Mouse (Mus musculus) liver, embryonic 11.5 days (tissue): ENCODE measurements around the gene St14. TPM values are rescaled to one million over a fixed set of nuclear protein-coding genes. Genes with fewer than 3 reads are reported as not detected.

Experiments used
- ATAC-seq: fragments of 200-750 bp; cut with Nextera tagmentation; replicated peaks from 2 replicates; pipeline ENCODE4 v1.8.0; 2017; ENCODE audit warnings: moderate number of reproducible peaks, mild to moderate bottlenecking, moderate TSS enrichment, moderate library complexity; ENCODE audit not compliant: low FRiP score
- DNase-seq: peaks from one replicate; pipeline ENCODE4 v3.0.0-alpha.2; 2017; ENCODE audit warnings: low spot score
- H3K27ac ChIP-seq: fragments of 300-500 bp; sonication (generic); 2 replicates; pipeline ENCODE4 v1.5.1; 2014; ENCODE audit warnings: mild to moderate bottlenecking, low read depth, low read length, control low read depth
- H3K27me3 ChIP-seq: fragments of 300-500 bp; sonication (generic); replicated peaks from 2 replicates; pipeline ENCODE4 v1.6.1; 2014; ENCODE audit warnings: low read length, mixed read lengths; ENCODE audit not compliant: control insufficient read depth, insufficient read depth
- H3K36me3 ChIP-seq: fragments of 300-500 bp; sonication (generic); 2 replicates; pipeline ENCODE4 v1.6.1; 2014; ENCODE audit warnings: mild to moderate bottlenecking, low read length, moderate library complexity, mixed read lengths; ENCODE audit not compliant: control insufficient read depth, insufficient read depth
- H3K4me1 ChIP-seq: fragments of 300-500 bp; sonication (generic); replicated peaks from 2 replicates; pipeline ENCODE4 v1.6.1; 2014; ENCODE audit warnings: low read length, mixed read lengths; ENCODE audit not compliant: control insufficient read depth, insufficient read depth
- H3K4me2 ChIP-seq: fragments of 300-500 bp; sonication (generic); 2 replicates; pipeline ENCODE4 v1.6.1; 2014; ENCODE audit warnings: mild to moderate bottlenecking, control low read depth, moderate library complexity
- H3K4me3 ChIP-seq: fragments of 300-500 bp; sonication (generic); 2 replicates; pipeline ENCODE4 v1.5.1; 2014; ENCODE audit warnings: low read depth, low read length, control low read depth
- H3K9ac ChIP-seq: fragments of 300-500 bp; sonication (generic); 2 replicates; pipeline ENCODE4 v1.6.1; 2014; ENCODE audit warnings: low read depth, low read length, control low read depth
- H3K9me3 ChIP-seq: fragments of 300-500 bp; sonication (generic); 2 replicates; pipeline ENCODE4 v1.6.1; 2016; ENCODE audit warnings: low read length, inconsistent platforms, mixed read lengths; ENCODE audit not compliant: control insufficient read depth
- WGBS: fragments of 180-500 bp; shearing (Covaris S2); extraction: QIAGEN DNeasy Blood & Tissue Kit; methylation state at CpG from one replicate; pipeline ENCODE4 v1.1.7; 2014; 5-methylcytosine and 5-hydroxymethylcytosine counted together
- polyA plus RNA-seq: library from polyadenylated mRNA; unstranded; fragments of >200 nt; fragmentation: Nextera tagmentation; extraction: Ambion mirVana; gene quantifications from 2 replicates; pipeline ENCODE4 v1.2.1, GENCODE M21; 2014

The St14 gene
- polyA plus RNA-seq, 1 experiment from 2014 or later: 1.4 TPM

DNA sequence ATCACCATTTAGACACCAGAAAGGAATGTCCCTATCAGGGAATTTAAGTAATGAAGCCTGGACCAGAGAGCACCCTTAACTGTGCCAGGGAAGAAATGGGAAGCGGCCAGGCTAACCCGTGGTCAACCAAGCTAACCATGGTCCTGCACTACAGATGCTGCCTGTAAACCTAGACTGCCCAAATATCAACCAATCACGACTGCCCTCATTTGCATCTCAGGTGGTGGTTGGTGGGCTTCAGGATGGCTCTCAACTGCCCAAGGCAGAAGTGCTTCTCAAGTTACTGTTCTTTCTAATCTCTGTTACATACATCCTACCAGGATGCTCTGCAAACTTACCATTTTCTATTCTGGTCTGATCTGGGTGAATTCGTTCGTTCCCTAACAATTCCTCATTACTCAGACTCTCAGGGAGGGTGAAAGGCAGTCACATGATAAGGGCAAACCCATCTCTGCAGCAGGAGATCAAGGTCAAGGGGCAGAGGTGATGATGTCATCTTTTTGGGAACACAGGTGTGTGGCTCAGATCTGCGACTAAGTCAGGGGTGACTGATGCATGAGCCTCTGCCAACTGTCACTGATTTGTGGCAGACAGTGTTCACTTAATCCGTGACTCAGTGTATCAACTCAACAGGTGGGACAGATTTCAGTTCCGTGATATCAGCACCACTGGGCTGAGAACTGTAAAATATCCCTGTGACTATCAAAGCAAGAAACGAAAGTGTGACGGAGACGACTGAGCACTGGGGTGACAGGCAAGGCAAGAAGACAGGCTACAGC lies 12.9 kb downstream of the St14 start:
- no peaks in the 10 kb centered on the region for H3K36me3 ChIP-seq
- DNase-seq (no peak), ATAC-seq (peak; percentile 68)
- H3K4me2 ChIP-seq: no peak overlapping the region
- H3K9me3 ChIP-seq: no peaks in the 10 kb centered on the region
- 0 out of 2 replicates have a peak, but pooled peaks cover 2% of the 10 kb centered on the region for H3K4me1 ChIP-seq
- no peaks in the 10 kb centered on the region for H3K27me3 ChIP-seq
- H3K27ac ChIP-seq: no peak overlapping the region
- H3K9ac ChIP-seq: no peak overlapping the region
- H3K4me3 ChIP-seq: no peak overlapping the region
- 31% methylated on average over 11 of the region's 11 CpGs for WGBS

DNA sequence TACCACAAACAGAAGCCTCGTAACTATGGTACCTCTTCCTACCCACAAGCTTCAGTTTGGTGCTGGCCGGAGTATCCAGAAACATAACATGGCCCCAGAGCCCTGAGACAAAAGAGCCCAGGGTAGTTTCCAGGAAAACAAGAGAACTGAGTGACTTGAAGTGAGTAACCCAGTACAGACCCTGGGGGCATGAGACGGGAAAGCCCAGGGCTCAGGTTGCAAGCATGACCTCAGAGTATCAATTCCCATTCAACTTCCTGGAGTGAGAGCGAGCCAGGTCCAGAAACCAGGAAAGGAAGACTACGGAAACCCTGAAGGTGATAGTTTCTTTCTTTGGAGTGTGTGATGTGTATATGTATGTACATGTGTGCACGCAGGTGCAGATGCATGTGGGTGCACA lies 14.2 kb downstream of the St14 start:
- H3K4me2 ChIP-seq: no peak overlapping the region
- no peaks in the 10 kb centered on the region for H3K27me3 ChIP-seq
- DNase-seq (no peak), ATAC-seq (no peak)
- H3K9ac ChIP-seq: no peak overlapping the region
- no peak overlapping the region for H3K4me3 ChIP-seq
- no peaks in the 10 kb centered on the region for H3K36me3 ChIP-seq
- no peaks in the 10 kb centered on the region for H3K9me3 ChIP-seq
- H3K27ac ChIP-seq: no peak overlapping the region
- 82% methylated on average over 6 of the region's 6 CpGs for WGBS
- H3K4me1 ChIP-seq: 0 out of 2 replicates have a peak, but pooled peaks cover 2% of the 10 kb centered on the region

DNA sequence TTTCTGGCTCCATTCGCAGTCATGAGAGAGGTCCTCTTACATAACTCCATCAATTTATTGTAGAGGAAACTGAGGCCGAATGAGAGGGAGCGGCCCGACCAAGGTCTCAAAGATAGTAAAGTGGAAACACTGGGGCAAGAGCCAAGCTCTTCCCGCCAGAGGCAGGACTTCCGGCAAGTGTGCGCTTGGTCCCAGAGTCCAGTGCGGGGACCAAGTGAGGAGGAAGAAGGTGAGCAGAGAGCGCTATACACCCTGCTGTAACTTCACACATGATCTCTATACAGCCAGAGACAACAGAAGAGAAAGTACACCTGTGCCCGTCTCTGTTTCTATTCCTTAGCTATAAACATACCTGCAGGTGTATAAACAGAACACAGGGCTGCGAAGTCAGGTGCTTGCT lies 14.6 kb downstream of the St14 start:
- 88% methylated on average over 11 of the region's 11 CpGs for WGBS
- ATAC-seq (no peak), DNase-seq (no peak)
- H3K27ac ChIP-seq: no peak overlapping the region
- no peaks in the 10 kb centered on the region for H3K9me3 ChIP-seq
- 0 out of 2 replicates have a peak, but pooled peaks cover 2% of the 10 kb centered on the region for H3K4me1 ChIP-seq
- no peak overlapping the region for H3K4me2 ChIP-seq
- H3K9ac ChIP-seq: no peak overlapping the region
- no peaks in the 10 kb centered on the region for H3K36me3 ChIP-seq
- no peak overlapping the region for H3K4me3 ChIP-seq
- H3K27me3 ChIP-seq: no peaks in the 10 kb centered on the region

DNA sequence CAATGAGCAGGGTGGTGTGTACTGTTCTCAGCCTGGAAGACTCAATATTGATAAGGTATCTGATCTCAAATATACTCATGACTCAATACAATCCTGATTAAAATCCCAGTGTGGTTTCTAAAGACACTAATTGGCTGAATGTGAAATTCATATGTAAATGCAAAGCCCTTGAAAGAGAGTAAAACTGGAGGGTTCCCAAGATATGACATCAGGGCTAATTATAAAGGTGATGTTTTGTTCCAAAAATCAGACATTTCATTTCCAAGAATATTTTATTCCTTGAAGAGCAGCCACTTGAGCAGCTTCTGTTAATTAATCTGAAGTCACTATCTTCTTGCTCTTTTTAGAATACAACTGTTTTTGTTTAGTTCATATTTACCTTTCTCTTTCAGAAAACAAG lies 16.1 kb downstream of the St14 start:
- H3K27me3 ChIP-seq: no peaks in the 10 kb centered on the region
- no peak overlapping the region for H3K9ac ChIP-seq
- 0 out of 2 replicates have a peak, but pooled peaks cover 2% of the 10 kb centered on the region for H3K4me1 ChIP-seq
- H3K4me3 ChIP-seq: no peak overlapping the region
- H3K9me3 ChIP-seq: no peaks in the 10 kb centered on the region
- ATAC-seq (no peak), DNase-seq (no peak)
- no peak overlapping the region for H3K4me2 ChIP-seq
- H3K36me3 ChIP-seq: no peaks in the 10 kb centered on the region
- no peak overlapping the region for H3K27ac ChIP-seq

DNA sequence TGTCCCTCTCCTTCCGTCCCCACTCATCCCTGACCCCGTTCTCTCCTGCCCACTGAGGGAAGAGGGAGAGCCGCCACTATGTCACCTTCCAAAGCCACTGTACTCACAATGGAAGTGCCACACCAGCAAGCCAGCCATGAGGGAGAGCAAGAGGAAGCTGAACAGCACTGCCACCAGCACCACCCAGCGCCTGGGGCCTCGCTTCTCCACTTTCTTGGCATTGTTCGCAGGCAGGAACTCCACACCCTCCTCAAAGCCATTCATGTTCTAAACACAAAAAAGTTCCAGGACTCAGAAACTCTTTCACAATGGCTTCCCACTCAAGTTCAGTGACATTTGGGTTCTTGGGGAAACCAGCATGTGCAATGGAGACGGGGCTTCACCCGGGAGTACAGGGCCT lies 23.2 kb downstream of the St14 start:
- no peaks in the 10 kb centered on the region for H3K9me3 ChIP-seq
- ATAC-seq: no peak
- H3K9ac ChIP-seq: no peak overlapping the region
- H3K4me2 ChIP-seq: no peak overlapping the region
- H3K36me3 ChIP-seq: no peaks in the 10 kb centered on the region
- H3K27ac ChIP-seq: no peak overlapping the region
- H3K27me3 ChIP-seq: no peaks in the 10 kb centered on the region; the same call in 1 of the 2 replicates
- 86% methylated on average over 8 of the region's 8 CpGs for WGBS
- DNase-seq: no peak
- H3K4me3 ChIP-seq: no peak overlapping the region
- H3K4me1 ChIP-seq: no peaks in the 10 kb centered on the region

DNA sequence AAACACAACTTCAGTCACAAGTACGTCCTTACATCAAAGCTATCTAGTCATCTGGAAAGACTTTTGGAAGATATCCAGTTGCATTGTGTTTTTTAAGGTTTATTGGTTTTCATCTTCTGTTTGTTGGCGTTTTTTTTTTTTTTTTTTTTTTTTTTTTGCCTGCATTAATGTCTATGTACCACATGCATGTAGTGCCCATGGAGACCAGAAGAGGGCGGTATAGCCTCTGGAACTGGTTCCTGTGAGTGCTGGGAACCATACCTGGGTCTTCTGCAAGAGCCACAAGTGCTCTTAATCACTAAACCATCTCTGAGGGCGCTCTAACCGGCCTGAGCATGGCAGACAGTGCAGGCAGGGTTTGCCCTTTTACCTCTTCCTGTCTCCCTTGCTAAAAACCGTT lies 33.5 kb downstream of the St14 start:
- H3K4me2 ChIP-seq: no peak overlapping the region
- no peaks in the 10 kb centered on the region for H3K9me3 ChIP-seq
- DNase-seq (no peak), ATAC-seq (no peak)
- 68% methylated on average over 6 of the region's 6 CpGs for WGBS
- no peaks in the 10 kb centered on the region for H3K36me3 ChIP-seq
- no peak overlapping the region for H3K4me3 ChIP-seq
- H3K27ac ChIP-seq: no peak overlapping the region
- no peaks in the 10 kb centered on the region for H3K27me3 ChIP-seq
- H3K9ac ChIP-seq: no peak overlapping the region
- no peaks in the 10 kb centered on the region for H3K4me1 ChIP-seq

DNA sequence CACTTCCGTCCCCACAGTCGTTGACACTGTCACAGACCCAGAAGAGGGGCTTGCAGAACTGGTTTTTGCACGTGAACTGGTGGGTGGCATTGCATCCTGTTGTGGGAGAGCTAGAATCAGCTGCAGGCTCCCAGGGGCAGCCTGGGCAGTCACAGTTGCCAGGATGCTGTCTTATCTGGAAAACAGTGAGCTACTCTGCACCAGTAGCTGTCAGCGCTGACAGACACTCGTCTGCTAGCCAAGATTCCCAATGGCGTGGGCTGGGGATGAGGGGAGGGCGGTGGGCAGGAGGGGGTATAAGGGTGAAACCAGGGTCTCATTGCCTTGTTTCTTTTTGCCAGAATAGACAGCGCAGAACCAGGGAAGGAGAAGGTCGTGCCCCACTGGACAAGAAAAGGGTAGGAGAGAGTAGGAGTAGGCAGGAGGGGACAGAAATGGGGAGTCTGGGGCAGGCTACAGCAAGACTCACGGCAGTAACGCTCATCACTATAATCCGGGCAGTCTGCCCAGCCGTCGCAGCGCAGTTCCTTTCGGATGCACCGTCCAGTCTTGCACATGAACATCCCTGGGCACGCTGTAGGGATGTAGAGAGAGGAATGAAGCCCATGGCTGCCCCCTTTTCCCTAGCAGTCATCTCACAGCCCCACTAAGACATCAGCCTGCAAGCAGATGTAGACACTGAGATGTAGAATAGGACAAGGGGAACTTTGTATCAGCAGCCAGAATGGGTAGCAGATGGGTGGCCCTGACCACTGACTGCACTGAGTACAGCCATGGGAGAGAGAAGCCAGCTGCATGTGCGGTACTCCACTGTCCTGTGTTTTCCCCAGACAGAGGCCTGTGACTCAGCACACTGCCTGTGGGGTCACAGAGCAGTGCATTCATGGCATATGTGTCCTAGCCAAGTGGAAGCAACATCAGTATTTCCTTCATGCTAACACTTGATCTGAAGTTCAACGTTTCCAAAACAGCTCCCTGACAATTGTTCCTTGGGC lies 34.3 kb downstream of the St14 start:
- no peak overlapping the region for H3K4me2 ChIP-seq
- ATAC-seq (no peak), DNase-seq (no peak)
- no peak overlapping the region for H3K4me3 ChIP-seq
- H3K4me1 ChIP-seq: no peaks in the 10 kb centered on the region
- no peak overlapping the region for H3K9ac ChIP-seq
- H3K27ac ChIP-seq: no peak overlapping the region
- 77% methylated on average over 20 of the region's 20 CpGs for WGBS
- no peaks in the 10 kb centered on the region for H3K9me3 ChIP-seq
- H3K36me3 ChIP-seq: no peaks in the 10 kb centered on the region
- no peaks in the 10 kb centered on the region for H3K27me3 ChIP-seq

DNA sequence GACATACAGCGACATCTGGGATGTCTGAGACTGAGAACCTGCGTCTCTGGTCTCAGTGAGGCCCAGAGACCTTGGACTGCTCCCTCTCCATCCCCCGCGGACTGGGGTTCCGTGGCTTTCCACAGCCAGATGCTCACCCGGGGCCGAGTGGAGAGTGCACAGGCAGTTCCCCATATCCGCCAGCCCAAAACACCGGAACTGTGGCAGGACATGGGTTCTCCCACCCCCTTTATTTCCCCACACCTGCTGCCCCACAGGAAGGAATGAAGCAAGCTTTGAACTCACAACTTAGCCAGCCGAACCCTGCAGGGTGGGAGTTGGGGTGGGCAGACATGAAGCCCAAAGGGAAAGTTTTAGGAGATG lies 38.8 kb downstream of the St14 start:
- WGBS: 87% methylated on average over 10 of the region's 10 CpGs
- peak; percentile 26 for DNase-seq

More for the DNA sequence above, 38.8 kb downstream of the St14 start:
- Histone ChIP-seq H3K4me1 (no peaks in the 10 kb centered on the region), H3K4me3 (no peak overlapping the region), H3K9me3 (no peaks in the 10 kb centered on the region), H3K27ac (no peak overlapping the region), H3K36me3 (no peaks in the 10 kb centered on the region), H3K4me2 (no peak overlapping the region), H3K9ac (no peak overlapping the region), H3K27me3 (no peaks in the 10 kb centered on the region)
- no peak for ATAC-seq
